Mouse (Mus musculus) erythroblast, embryonic 14.5 days (primary cell): Measurements from ENCODE around the gene Ggt7.

Experiments used
- GATA1 ChIP-seq: IDR thresholded peaks from 2 replicates; pipeline ENCODE4 v1.6.1; 2012; ENCODE audit warnings: low read length, inconsistent platforms, mixed read lengths
- TAL1 ChIP-seq: IDR thresholded peaks from 3 replicates; pipeline ENCODE4 v1.6.1; 2012; ENCODE audit warnings: low read length, inconsistent platforms, mixed read lengths

- TF ChIP-seq GATA1 (no peak), TAL1 (no peak)
Measured at GRCm38 (mm10) chr2:155523706-155524105, 5.7 kb upstream of the Ggt7 start.
